Mouse (Mus musculus) ovary, adult 10 weeks (tissue): ENCODE measurements around the gene H2-Q2. TPM values are rescaled to one million over a fixed set of nuclear protein-coding genes. Genes with fewer than 3 reads are reported as not detected.

Source experiments
- polyA plus RNA-seq: library from polyadenylated mRNA; stranded (reverse); fragments of 350-450 nt; fragmentation: Illumina TruSeq; extraction: RNeasy Lipid Tissue Mini Kit (QIAGEN cat#74804); gene quantifications from one replicate; pipeline ENCODE4 v1.2.3, GENCODE M21; 2014

H2-Q2 gene
- polyA plus RNA-seq: 2.1 TPM

GRCm38 (mm10) chr17:35342071-35342671 lies at the start of gene H2-Q2:
Gene H2-Q2, plus strand, starts transcription at chr17:35342242.

DNA sequence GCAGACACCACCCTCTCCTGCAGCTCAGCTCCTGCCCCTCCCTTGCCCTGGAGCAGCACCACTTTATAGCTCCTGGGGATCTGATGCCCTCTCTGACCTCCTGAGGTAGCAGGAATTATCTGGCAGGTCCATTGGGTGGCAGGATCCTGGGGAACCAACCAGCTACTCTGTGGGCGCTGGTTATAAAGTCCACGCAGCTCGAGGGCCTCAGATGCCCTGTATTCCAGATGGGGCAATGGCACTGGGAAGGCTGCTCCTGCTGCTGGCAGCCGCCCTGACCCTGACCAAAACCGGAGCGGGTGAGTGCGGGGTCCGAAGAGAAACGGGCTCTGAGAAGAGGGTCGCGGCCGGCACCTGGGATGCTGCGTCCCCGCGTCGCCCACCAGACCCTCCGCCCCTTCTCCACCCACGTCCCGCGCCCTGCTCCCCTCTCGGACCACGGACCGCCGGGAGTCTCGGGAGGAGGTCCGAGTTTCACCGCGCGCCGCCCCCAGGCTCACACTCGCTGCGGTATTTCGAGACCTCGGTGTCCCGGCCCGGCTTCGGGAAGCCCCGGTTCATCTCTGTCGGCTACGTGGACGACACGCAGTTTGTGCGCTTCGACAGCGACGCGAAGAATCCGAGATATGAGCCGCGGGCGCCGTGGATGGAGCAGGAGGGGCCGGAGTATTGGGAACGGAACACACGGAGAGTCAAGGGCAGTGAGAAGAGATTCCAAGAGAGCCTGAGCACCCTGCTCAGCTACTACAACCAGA lies 21.5 kb upstream of the H2-Q2 start, which contains the start of gene H2-Q1:
Gene H2-Q1 (plus strand): TSS at position 79 of the 755 bp plus-strand sequence.

GRCm38 (mm10) chr17:35379369-35379728 lies 37.3 kb downstream of the H2-Q2 start, which contains the start of gene H2-Q4:
Gene H2-Q4, plus strand, starts transcription at chr17:35379617.

Other genes starting within 250 kb of the H2-Q2 start
- gene Ly6g5c, start 234.0 kb upstream of the H2-Q2 start, polyA plus RNA-seq: not detected
- not detected for gene Ly6g5b, start 226.8 kb upstream of the H2-Q2 start, polyA plus RNA-seq
- gene Gpank1, start 220.8 kb upstream of the H2-Q2 start, polyA plus RNA-seq: 0.91 TPM
- 117 TPM for gene Csnk2b, start 220.2 kb upstream of the H2-Q2 start, polyA plus RNA-seq
- 0.83 TPM for gene D17H6S53E, start 215.9 kb upstream of the H2-Q2 start, polyA plus RNA-seq
- not detected for gene Apom, start 210.2 kb upstream of the H2-Q2 start, polyA plus RNA-seq
- 9.7 TPM for gene Bag6, start 207.1 kb upstream of the H2-Q2 start, polyA plus RNA-seq
- gene Prrc2a, start 177.3 kb upstream of the H2-Q2 start, polyA plus RNA-seq: 10.0 TPM
- gene Aif1, start 166.2 kb upstream of the H2-Q2 start, polyA plus RNA-seq: 5.8 TPM
- not detected for gene Lst1, start 153.8 kb upstream of the H2-Q2 start, polyA plus RNA-seq
- not detected for gene Ltb, start 147.8 kb upstream of the H2-Q2 start, polyA plus RNA-seq
- gene Tnf, start 140.2 kb upstream of the H2-Q2 start, polyA plus RNA-seq: not detected
- gene Lta, start 136.9 kb upstream of the H2-Q2 start, polyA plus RNA-seq: not detected
- not detected for gene Gm16181, start 121.4 kb upstream of the H2-Q2 start, polyA plus RNA-seq
- 5.4 TPM for gene Atp6v1g2, start 108.6 kb upstream of the H2-Q2 start, polyA plus RNA-seq
- not detected for gene Nfkbil1, start 106.5 kb upstream of the H2-Q2 start, polyA plus RNA-seq
- 7.3 TPM for gene Ddx39b, start 100.5 kb upstream of the H2-Q2 start, polyA plus RNA-seq
- 26.9 TPM for gene H2-D1, start 79.5 kb upstream of the H2-Q2 start, polyA plus RNA-seq
- not detected for gene H2-Q1, start 21.8 kb upstream of the H2-Q2 start, polyA plus RNA-seq
- gene H2-Q4, start 37.4 kb downstream of the H2-Q2 start, polyA plus RNA-seq: 21.8 TPM
- gene H2-Q6, start 82.6 kb downstream of the H2-Q2 start, polyA plus RNA-seq: 3.0 TPM
- gene H2-Q7, start 96.9 kb downstream of the H2-Q2 start, polyA plus RNA-seq: 2.0 TPM
- 0.80 TPM for gene H2-Q10, start 127.8 kb downstream of the H2-Q2 start, polyA plus RNA-seq
- gene Pou5f1, start 163.8 kb downstream of the H2-Q2 start, polyA plus RNA-seq: 0.46 TPM
- gene Tcf19, start 174.6 kb downstream of the H2-Q2 start, polyA plus RNA-seq: 1.9 TPM
- gene Cchcr1, start 174.9 kb downstream of the H2-Q2 start, polyA plus RNA-seq: 0.23 TPM
- gene Psors1c2, start 191.0 kb downstream of the H2-Q2 start, polyA plus RNA-seq: not detected
- not detected for gene Cdsn, start 209.9 kb downstream of the H2-Q2 start, polyA plus RNA-seq
- 0.48 TPM for gene 2300002M23Rik, start 225.2 kb downstream of the H2-Q2 start, polyA plus RNA-seq